Mouse (Mus musculus): Measurements from ENCODE around the gene Apoo. TPM values are rescaled to one million over a fixed set of nuclear protein-coding genes. Genes with fewer than 3 reads are reported as not detected.
"Not testable (repeated sequence)": the region's sequence is repeated elsewhere in the genome, so short reads cannot be mapped to it uniquely, and the experiment has no call there.

The Apoo gene
- total and polyA plus RNA-seq, 3 experiments, result 21.3 to 89.8 (median 42.4) TPM

GRCm38 (mm10) chrX:94459346-94459745, 92.4 kb downstream of the Apoo start:
- DNase-seq (ENCODE audit: extremely low read depth), result no peak
- no peak overlapping the region for H3K4me3 ChIP-seq (replicated peaks in 1 of 3; ENCODE audit: low read depth in 2 of 3, low read length in 2 of 3, poor library complexity in 1 of 3)
- H3K4me1 ChIP-seq (ENCODE audit: control insufficient read depth in 1 of 2, insufficient read depth in 2 of 2), result no peaks in the 10 kb centered on the region
- dilution Hi-C loops (cut with MboI; ENCODE audit: extremely low pct_ligation_motif_present, extremely low pct_unique_long_range_greater_than_20kb, low sequenced_read_pairs), result no loop called here
- H3K79me2 ChIP-seq (replicated peaks; ENCODE audit: control insufficient read depth, extremely low read depth, insufficient read depth, poor library complexity, severe bottlenecking), result no peaks in the 10 kb centered on the region
- no peaks in the 10 kb centered on the region for H3K36me3 ChIP-seq (replicated peaks in 1 of 2; ENCODE audit: control insufficient read depth in 1 of 2, insufficient read depth in 1 of 2, low read length in 1 of 2)
- H3K4me2 ChIP-seq (ENCODE audit: insufficient read depth, low read depth, poor library complexity, severe bottlenecking), result no peak overlapping the region
- H3K27ac ChIP-seq (ENCODE audit: insufficient read depth, low read depth), result no peak overlapping the region
- no peaks in the 10 kb centered on the region for H3K27me3 ChIP-seq (replicated peaks)
- in situ Hi-C loops (cut with MboI; ENCODE audit: low pct_ligation_motif_present, low pct_unique_long_range_greater_than_20kb, low sequenced_read_pairs), result no loop called here
- no peak for TF ChIP-seq ZMIZ1 (IDR thresholded peaks at IDR 0.05; ENCODE audit: low read depth, low read length)
- no peak for TF ChIP-seq UBTF (IDR thresholded peaks at IDR 0.05; ENCODE audit: low read depth, low read length)
- no peak for TF ChIP-seq NELFE (IDR thresholded peaks at IDR 0.05; ENCODE audit: low read depth, low read length)
- TF ChIP-seq MEF2A (IDR thresholded peaks at IDR 0.05; ENCODE audit: borderline replicate concordance, low read depth, low read length), result no peak
- no peak for TF ChIP-seq ELF1 (IDR thresholded peaks at IDR 0.05; ENCODE audit: low read depth, low read length)
- no peak overlapping the region for H3K9ac ChIP-seq (ENCODE audit: insufficient read depth, low read depth)
- H3K9me3 ChIP-seq (replicated peaks; ENCODE audit: low read length), result no peaks in the 10 kb centered on the region

GRCm38 (mm10) chrX:94461513-94461912, 94.6 kb downstream of the Apoo start:
- H3K9me3 ChIP-seq (replicated peaks; ENCODE audit: low read length); in situ Hi-C loops (cut with MboI; ENCODE audit: low pct_ligation_motif_present, low pct_unique_long_range_greater_than_20kb, low sequenced_read_pairs); H3K27me3 ChIP-seq (replicated peaks); H3K79me2 ChIP-seq (replicated peaks; ENCODE audit: control insufficient read depth, extremely low read depth, insufficient read depth, poor library complexity, severe bottlenecking); H3K4me3 ChIP-seq (replicated peaks in 1 of 3; ENCODE audit: low read depth in 2 of 3, low read length in 2 of 3, poor library complexity in 1 of 3); H3K4me2 ChIP-seq (ENCODE audit: insufficient read depth, low read depth, poor library complexity, severe bottlenecking); dilution Hi-C loops (cut with MboI; ENCODE audit: extremely low pct_ligation_motif_present, extremely low pct_unique_long_range_greater_than_20kb, low sequenced_read_pairs); H3K9ac ChIP-seq (ENCODE audit: insufficient read depth, low read depth); DNase-seq (ENCODE audit: extremely low read depth); H3K4me1 ChIP-seq (ENCODE audit: control insufficient read depth in 1 of 2, insufficient read depth in 2 of 2); H3K27ac ChIP-seq (ENCODE audit: insufficient read depth, low read depth); H3K36me3 ChIP-seq (replicated peaks in 1 of 2; ENCODE audit: control insufficient read depth in 1 of 2, insufficient read depth in 1 of 2, low read length in 1 of 2): not testable (repeated sequence)

- DNase-seq (ENCODE audit: extremely low read depth); H3K4me1 ChIP-seq (ENCODE audit: control insufficient read depth in 1 of 2, insufficient read depth in 2 of 2); H3K27ac ChIP-seq (ENCODE audit: insufficient read depth, low read depth); H3K36me3 ChIP-seq (replicated peaks in 1 of 2; ENCODE audit: control insufficient read depth in 1 of 2, insufficient read depth in 1 of 2, low read length in 1 of 2); dilution Hi-C loops (cut with MboI; ENCODE audit: extremely low pct_ligation_motif_present, extremely low pct_unique_long_range_greater_than_20kb, low sequenced_read_pairs); H3K9ac ChIP-seq (ENCODE audit: insufficient read depth, low read depth); H3K4me2 ChIP-seq (ENCODE audit: insufficient read depth, low read depth, poor library complexity, severe bottlenecking); H3K9me3 ChIP-seq (replicated peaks; ENCODE audit: low read length); in situ Hi-C loops (cut with MboI; ENCODE audit: low pct_ligation_motif_present, low pct_unique_long_range_greater_than_20kb, low sequenced_read_pairs); H3K4me3 ChIP-seq (replicated peaks in 1 of 3; ENCODE audit: low read depth in 2 of 3, low read length in 2 of 3, poor library complexity in 1 of 3); H3K79me2 ChIP-seq (replicated peaks; ENCODE audit: control insufficient read depth, extremely low read depth, insufficient read depth, poor library complexity, severe bottlenecking); H3K27me3 ChIP-seq (replicated peaks): not testable (repeated sequence)
Observed at GRCm38 (mm10) chrX:94462604-94463429, 95.9 kb downstream of the Apoo start.

Other genes with a start within 250 kb of the Apoo start
- gene Zfx, start 243.4 kb upstream of the Apoo start, total RNA-seq (2012; rRNA removed), result 16.4 and 17.3 TPM in 2 replicates
- 17.7 and 21.4 TPM in 2 replicates for gene Zfx, start 243.4 kb upstream of the Apoo start, total RNA-seq (2014; rRNA removed)
- gene Zfx, start 243.4 kb upstream of the Apoo start, polyA plus RNA-seq (2012; ENCODE audit: insufficient read length, low read depth), result 13.5 and 14.3 TPM in 2 replicates
- gene Eif2s3x, start 154.3 kb upstream of the Apoo start, total RNA-seq (2012; rRNA removed), result 130 and 154 TPM in 2 replicates
- 271 and 272 TPM in 2 replicates for gene Eif2s3x, start 154.3 kb upstream of the Apoo start, total RNA-seq (2014; rRNA removed)
- 243 and 244 TPM in 2 replicates for gene Eif2s3x, start 154.3 kb upstream of the Apoo start, polyA plus RNA-seq (2012; ENCODE audit: insufficient read length, low read depth)
- 5.3 and 7.9 TPM in 2 replicates for gene Klhl15, start 132.5 kb upstream of the Apoo start, total RNA-seq (2012; rRNA removed)
- 8.1 and 8.4 TPM in 2 replicates for gene Klhl15, start 132.5 kb upstream of the Apoo start, total RNA-seq (2014; rRNA removed)
- gene Klhl15, start 132.5 kb upstream of the Apoo start, polyA plus RNA-seq (2012; ENCODE audit: insufficient read length, low read depth), result 9.4 TPM in 2 replicates
- gene Fam90a1b, start 340 bp upstream of the Apoo start, total RNA-seq (2012; rRNA removed), result 0.08 TPM in 1 of 2 replicates, not detected in the other
- gene Fam90a1b, start 340 bp upstream of the Apoo start, total RNA-seq (2014; rRNA removed), result not detected in 2 replicates
- gene Fam90a1b, start 340 bp upstream of the Apoo start, polyA plus RNA-seq (2012; ENCODE audit: insufficient read length, low read depth), result not detected in 2 replicates
- 57.7 and 69.4 TPM in 2 replicates for gene Maged1, start 175.0 kb downstream of the Apoo start, total RNA-seq (2012; rRNA removed)
- 81.6 and 90.6 TPM in 2 replicates for gene Maged1, start 175.0 kb downstream of the Apoo start, total RNA-seq (2014; rRNA removed)
- gene Maged1, start 175.0 kb downstream of the Apoo start, polyA plus RNA-seq (2012; ENCODE audit: insufficient read length, low read depth), result 77.0 and 94.7 TPM in 2 replicates

Measured in CH12.LX (cell line).